Mouse (Mus musculus) frontal cortex, postnatal 36 days (tissue): ENCODE data around the gene 6430571L13Rik.

Source experiments
- DNase-seq, 2 experiments: peaks; one replicate each; pipeline ENCODE4 v3.0.0; 2022; ENCODE audit warnings: low spot score in 2 of 2

Gene 6430571L13Rik

GRCm38 (mm10) chr9:107338172-107338883, 2.1 kb upstream of the 6430571L13Rik start, which contains the start of gene Hemk1:
Gene Hemk1, minus strand, starts transcription at chr9:107338350.
- DNase-seq, result peak; percentile 79 to 81

GRCm38 (mm10) chr9:107340911-107341645, 676 bp downstream of the 6430571L13Rik start:
- DNase-seq, result no peak

- DNase-seq, result no peak
Measured at GRCm38 (mm10) chr9:107342201-107342709, 1.9 kb downstream of the 6430571L13Rik start.

- DNase-seq, result no peak
Measured at GRCm38 (mm10) chr9:107343146-107343943, 2.9 kb downstream of the 6430571L13Rik start.

GRCm38 (mm10) chr9:107344027-107344426, 3.6 kb downstream of the 6430571L13Rik start:
- DNase-seq, result no peak

- DNase-seq, result no peak
Measured at GRCm38 (mm10) chr9:107346081-107346480, 5.7 kb downstream of the 6430571L13Rik start.

- no peak for DNase-seq
Measured at GRCm38 (mm10) chr9:107347586-107348183, 7.3 kb downstream of the 6430571L13Rik start.

GRCm38 (mm10) chr9:107349321-107349720, 8.9 kb downstream of the 6430571L13Rik start:
- no peak for DNase-seq

GRCm38 (mm10) chr9:107354826-107355225, 14.4 kb downstream of the 6430571L13Rik start:
- no peak for DNase-seq

- peak; percentile 34 to 70 for DNase-seq
Measured at GRCm38 (mm10) chr9:107355870-107356765, 15.7 kb downstream of the 6430571L13Rik start.

GRCm38 (mm10) chr9:107357651-107358050, 17.2 kb downstream of the 6430571L13Rik start:
- DNase-seq, result peak; percentile 84 to 89

GRCm38 (mm10) chr9:107360989-107361388, 20.6 kb downstream of the 6430571L13Rik start:
- no peak for DNase-seq

GRCm38 (mm10) chr9:107366644-107367043, 26.2 kb downstream of the 6430571L13Rik start:
- DNase-seq, result peak; percentile 50 to 64

GRCm38 (mm10) chr9:107368302-107368701, 27.9 kb downstream of the 6430571L13Rik start:
- DNase-seq, result no peak

GRCm38 (mm10) chr9:107369270-107370105, 29.1 kb downstream of the 6430571L13Rik start:
- no peak for DNase-seq

- no peak for DNase-seq
Measured at GRCm38 (mm10) chr9:107370106-107370463, 29.7 kb downstream of the 6430571L13Rik start.

GRCm38 (mm10) chr9:107372441-107372840, 32.0 kb downstream of the 6430571L13Rik start:
- DNase-seq, result no peak

GRCm38 (mm10) chr9:107374623-107375022, 34.2 kb downstream of the 6430571L13Rik start:
- no peak for DNase-seq

- DNase-seq, result no peak
Measured at GRCm38 (mm10) chr9:107375451-107375850, 35.0 kb downstream of the 6430571L13Rik start.
